Mouse (Mus musculus) limb, embryonic 15.5 days (tissue): ENCODE measurements at regions not wholly inside any gene's neighbourhood (a gene's known extent, or its start where the extent isn't known, plus 50 kb on each side); places are given as distances from the start of the nearest gene placed in this dataset.

Experiments used
- ATAC-seq: fragments of 200-750 bp; cut with Nextera tagmentation; 2 replicates; pipeline ENCODE4 v1.8.0; 2017; ENCODE audit warnings: low read depth, moderate TSS enrichment; ENCODE audit not compliant: insufficient number of reproducible peaks, low FRiP score, low TSS enrichment
- H3K27ac ChIP-seq: fragments of 300-500 bp; sonication (generic); 2 replicates; pipeline ENCODE4 v1.5.1; 2015; ENCODE audit warnings: moderate library complexity, mild to moderate bottlenecking, inconsistent platforms
- H3K27me3 ChIP-seq: fragments of 300-500 bp; sonication (generic); 2 replicates; pipeline ENCODE4 v1.6.1; 2015; ENCODE audit warnings: inconsistent platforms
- H3K36me3 ChIP-seq: fragments of 300-500 bp; sonication (generic); 2 replicates; pipeline ENCODE4 v1.6.1; 2015; ENCODE audit warnings: inconsistent platforms
- H3K4me1 ChIP-seq: fragments of 300-500 bp; sonication (generic); 2 replicates; pipeline ENCODE4 v1.6.1; 2015; ENCODE audit warnings: inconsistent platforms
- H3K4me2 ChIP-seq: fragments of 300-500 bp; sonication (generic); 2 replicates; pipeline ENCODE4 v1.6.1; 2015; ENCODE audit warnings: mild to moderate bottlenecking, inconsistent platforms
- H3K4me3 ChIP-seq: fragments of 300-500 bp; sonication (generic); 2 replicates; pipeline ENCODE4 v1.5.1; 2015; ENCODE audit warnings: mild to moderate bottlenecking, inconsistent platforms
- H3K9ac ChIP-seq: fragments of 300-500 bp; sonication (generic); 2 replicates; pipeline ENCODE4 v1.6.1; 2015; ENCODE audit warnings: inconsistent platforms
- H3K9me3 ChIP-seq: fragments of 300-500 bp; sonication (generic); 2 replicates; pipeline ENCODE4 v1.6.1; 2016; ENCODE audit warnings: inconsistent platforms
- WGBS: fragments of 180-500 bp; shearing (Covaris S2); methylation state at CpG from one replicate; pipeline ENCODE4 v1.1.7; 2015; 5-methylcytosine and 5-hydroxymethylcytosine counted together

GRCm38 (mm10) chr10:44627431-44627830 is 99.1 kb upstream of the Prdm1 start:
- no peaks in the 10 kb centered on the region for H3K27me3 ChIP-seq
- H3K9ac ChIP-seq = no peak overlapping the region

GRCm38 (mm10) chr10:44625521-44625920 is 97.2 kb upstream of the Prdm1 start:
- Histone ChIP-seq H3K9ac (no peak overlapping the region), H3K27ac (no peak overlapping the region), H3K9me3 (no peaks in the 10 kb centered on the region), H3K4me2 (no peak overlapping the region), H3K27me3 (no peaks in the 10 kb centered on the region), H3K4me3 (no peak overlapping the region), H3K36me3 (no peaks in the 10 kb centered on the region), H3K4me1 (0 out of 2 replicates have a peak, but pooled peaks cover under 1% of the 10 kb centered on the region)
- 51% methylated on average over 4 of the region's 4 CpGs for WGBS
- no peak for ATAC-seq

More at GRCm38 (mm10) chr10:44627431-44627830, 99.1 kb upstream of the Prdm1 start:
- Histone ChIP-seq H3K4me1 (peaks cover 4% of the 10 kb centered on the region; the same call in 1 of the 2 replicates), H3K27ac (no peak overlapping the region), H3K4me3 (no peak overlapping the region), H3K9me3 (no peaks in the 10 kb centered on the region), H3K4me2 (no peak overlapping the region), H3K36me3 (no peaks in the 10 kb centered on the region)
- WGBS = 85% methylated on average over 3 of the region's 3 CpGs
- no peak for ATAC-seq

DNA sequence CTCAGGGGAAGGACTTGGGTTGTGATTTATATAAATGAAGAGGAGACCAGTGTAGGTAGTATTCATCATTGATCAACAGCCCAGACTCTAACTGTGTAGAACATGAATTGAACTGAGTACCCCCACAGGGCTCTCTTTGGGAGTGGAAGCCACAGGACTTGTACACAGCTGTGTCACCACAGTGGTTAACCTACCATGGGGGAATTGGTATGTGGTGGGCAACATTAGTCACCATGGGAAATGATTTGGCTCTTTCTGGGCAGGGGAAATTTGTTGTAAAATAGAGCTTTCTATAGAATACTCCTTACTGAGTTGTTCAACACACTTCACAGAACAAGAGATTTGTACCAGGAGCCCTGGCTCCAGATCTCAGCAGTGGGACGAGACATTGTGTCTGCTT is 87.3 kb upstream of the Prdm1 start:
- H3K4me3 ChIP-seq = no peak overlapping the region
- no peak for ATAC-seq
- WGBS = 83% methylated on average over 1 of the region's 1 CpGs
- no peak overlapping the region for H3K9ac ChIP-seq
- no peaks in the 10 kb centered on the region for H3K9me3 ChIP-seq
- H3K4me2 ChIP-seq = no peak overlapping the region
- H3K27ac ChIP-seq = no peak overlapping the region
- no peaks in the 10 kb centered on the region for H3K27me3 ChIP-seq
- no peaks in the 10 kb centered on the region for H3K4me1 ChIP-seq
- H3K36me3 ChIP-seq = no peaks in the 10 kb centered on the region

DNA sequence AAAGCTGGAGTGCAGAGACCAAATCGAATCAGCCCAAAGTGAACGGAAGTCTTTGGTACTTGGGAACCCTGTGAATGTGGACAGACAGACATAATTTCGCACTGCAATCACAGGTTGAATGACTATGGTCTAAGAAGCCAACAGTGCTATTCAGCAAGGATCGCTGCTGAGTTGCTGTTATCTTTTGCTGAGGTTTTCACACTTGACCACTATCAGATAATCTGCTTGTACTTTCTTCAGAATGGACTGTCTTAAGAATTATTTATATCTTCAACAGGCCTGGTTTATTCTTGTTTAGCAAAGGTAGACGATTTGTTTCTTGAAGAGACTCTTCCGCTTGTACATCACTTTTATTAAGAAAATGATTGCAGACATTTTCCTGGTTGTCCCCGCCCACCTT is 84.3 kb upstream of the Prdm1 start:
- 95% methylated on average over 7 of the region's 7 CpGs for WGBS
- 0 out of 2 replicates have a peak, but pooled peaks cover 1% of the 10 kb centered on the region for H3K4me1 ChIP-seq
- no peak for ATAC-seq

GRCm38 (mm10) chr10:44611399-44611798 is 83.1 kb upstream of the Prdm1 start:
- ATAC-seq = no peak
- 0 out of 2 replicates have a peak, but pooled peaks cover 2% of the 10 kb centered on the region for H3K4me1 ChIP-seq

More for the DNA sequence above, 84.3 kb upstream of the Prdm1 start:
- H3K27me3 ChIP-seq = no peaks in the 10 kb centered on the region
- no peak overlapping the region for H3K27ac ChIP-seq
- no peak overlapping the region for H3K9ac ChIP-seq
- no peak overlapping the region for H3K4me3 ChIP-seq
- no peaks in the 10 kb centered on the region for H3K9me3 ChIP-seq
- H3K4me2 ChIP-seq = no peak overlapping the region
- H3K36me3 ChIP-seq = no peaks in the 10 kb centered on the region

DNA sequence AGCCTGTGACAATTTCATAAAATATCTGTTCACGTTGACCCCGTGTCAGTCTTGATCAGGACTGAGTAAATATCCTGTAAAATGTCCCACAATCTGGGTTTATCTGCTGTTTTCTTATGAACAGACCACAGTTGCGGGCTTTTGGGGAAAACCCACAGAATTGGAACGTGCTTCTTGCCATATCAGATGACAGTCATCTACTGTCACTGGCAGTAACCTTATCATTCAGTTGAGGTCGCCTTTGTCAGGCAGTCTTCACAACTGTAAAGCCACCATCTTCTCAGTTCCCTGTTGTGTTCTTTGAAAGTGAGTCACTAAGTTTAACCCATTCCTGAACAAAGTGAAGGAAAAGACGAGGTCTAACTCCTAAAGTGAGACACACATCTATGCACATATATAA is 80.9 kb upstream of the Prdm1 start:
- ATAC-seq = no peak
- Histone ChIP-seq H3K27ac (no peak overlapping the region), H3K9ac (no peak overlapping the region), H3K4me2 (no peak overlapping the region), H3K4me1 (0 out of 2 replicates have a peak, but pooled peaks cover 2% of the 10 kb centered on the region), H3K4me3 (no peak overlapping the region), H3K27me3 (no peaks in the 10 kb centered on the region), H3K36me3 (no peaks in the 10 kb centered on the region), H3K9me3 (no peaks in the 10 kb centered on the region)
- WGBS = 81% methylated on average over 6 of the region's 6 CpGs

More at GRCm38 (mm10) chr10:44611399-44611798, 83.1 kb upstream of the Prdm1 start:
- H3K27ac ChIP-seq = no peak overlapping the region
- no peak overlapping the region for H3K4me2 ChIP-seq
- no peak overlapping the region for H3K9ac ChIP-seq
- H3K36me3 ChIP-seq = no peaks in the 10 kb centered on the region
- H3K9me3 ChIP-seq = no peaks in the 10 kb centered on the region
- no peak overlapping the region for H3K4me3 ChIP-seq
- 66% methylated on average over 5 of the region's 5 CpGs for WGBS
- H3K27me3 ChIP-seq = no peaks in the 10 kb centered on the region

DNA sequence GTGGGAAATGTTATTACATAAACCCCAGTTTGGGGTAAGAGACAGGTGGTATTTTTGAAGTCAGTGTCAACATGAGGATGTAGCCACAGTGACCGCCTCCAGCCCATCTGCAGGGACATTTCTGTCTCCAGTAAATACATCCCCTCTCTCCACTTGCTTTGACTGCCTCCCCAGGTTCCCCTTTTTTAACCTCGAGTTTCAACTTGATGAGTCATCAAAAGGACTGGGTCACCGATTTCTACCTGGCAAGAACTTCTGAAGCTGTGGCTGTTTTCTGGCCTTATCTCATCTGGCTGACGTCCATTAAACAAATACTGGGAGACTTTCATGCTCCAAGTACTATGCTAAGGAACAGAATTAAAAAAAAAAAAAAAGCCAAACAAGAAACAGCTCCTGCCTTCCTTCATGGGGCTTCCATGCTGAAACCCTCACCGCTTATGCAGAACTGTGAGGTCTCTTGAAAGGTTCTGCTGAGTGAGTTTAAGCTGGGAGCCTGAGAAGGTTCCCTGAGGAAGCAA is 79.1 kb upstream of the Prdm1 start:
- Histone ChIP-seq H3K4me3 (no peak overlapping the region), H3K36me3 (no peaks in the 10 kb centered on the region), H3K27ac (no peak overlapping the region), H3K27me3 (no peaks in the 10 kb centered on the region), H3K9ac (no peak overlapping the region), H3K4me1 (0 out of 2 replicates have a peak, but pooled peaks cover 2% of the 10 kb centered on the region), H3K9me3 (no peaks in the 10 kb centered on the region), H3K4me2 (no peak overlapping the region)
- no peak for ATAC-seq
- WGBS = 44% methylated on average over 5 of the region's 5 CpGs

GRCm38 (mm10) chr10:44604512-44604911 is 76.2 kb upstream of the Prdm1 start:
- H3K27ac ChIP-seq = no peak overlapping the region
- no peak overlapping the region for H3K4me2 ChIP-seq
- H3K9me3 ChIP-seq = no peaks in the 10 kb centered on the region
- H3K9ac ChIP-seq = no peak overlapping the region
- H3K36me3 ChIP-seq = no peaks in the 10 kb centered on the region
- no peak for ATAC-seq
- H3K4me1 ChIP-seq = peaks cover 7% of the 10 kb centered on the region; the same call in 1 of the 2 replicates
- H3K4me3 ChIP-seq = no peak overlapping the region
- WGBS = 78% methylated on average over 11 of the region's 11 CpGs
- no peaks in the 10 kb centered on the region for H3K27me3 ChIP-seq

DNA sequence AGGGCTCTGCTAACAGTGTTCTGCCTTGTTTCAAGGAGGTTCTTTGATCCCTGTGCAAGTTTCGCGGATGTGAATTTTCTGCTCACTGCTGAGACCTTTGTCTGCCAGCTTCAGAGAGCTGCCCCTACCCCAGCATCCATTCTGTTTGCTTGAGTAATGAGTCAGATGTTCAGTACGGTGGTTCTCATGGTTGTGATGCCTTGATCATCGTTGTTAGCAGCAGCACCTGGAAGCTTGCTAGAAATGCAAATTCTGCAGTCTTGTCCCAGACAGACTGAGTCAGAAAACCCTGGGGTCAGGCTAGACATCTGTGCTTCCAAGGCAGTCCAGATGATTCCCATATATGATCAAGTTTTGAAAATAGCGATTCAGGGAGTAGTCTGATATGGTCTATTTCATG is 75.2 kb upstream of the Prdm1 start:
- no peak for ATAC-seq
- Histone ChIP-seq H3K27me3 (no peaks in the 10 kb centered on the region), H3K9me3 (no peaks in the 10 kb centered on the region), H3K27ac (no peak overlapping the region), H3K9ac (no peak overlapping the region), H3K4me3 (no peak overlapping the region), H3K4me2 (no peak overlapping the region), H3K36me3 (no peaks in the 10 kb centered on the region), H3K4me1 (peaks cover 11% of the 10 kb centered on the region)
- 82% methylated on average over 5 of the region's 5 CpGs for WGBS

DNA sequence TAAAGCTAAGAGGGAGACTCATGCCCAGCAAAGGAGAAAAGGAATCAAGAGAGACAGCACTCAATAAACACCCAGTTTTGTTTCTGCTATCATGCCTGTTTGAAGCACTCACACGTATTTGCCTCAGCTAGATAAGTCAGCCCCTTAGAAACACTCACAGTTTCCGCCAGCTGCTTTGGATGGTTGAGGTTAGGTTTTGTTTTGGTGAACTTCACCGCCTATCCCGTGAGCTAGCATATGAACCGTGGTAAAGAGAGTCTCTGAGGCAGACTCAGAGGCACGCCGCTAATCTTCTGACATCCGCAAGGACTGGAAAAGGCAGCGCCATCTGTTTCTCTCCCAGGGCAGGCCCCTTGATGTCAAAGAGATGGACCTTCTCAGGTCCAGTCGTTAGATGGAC is 73.2 kb upstream of the Prdm1 start:
- WGBS = 52% methylated on average over 10 of the region's 10 CpGs
- Histone ChIP-seq H3K4me3 (no peak overlapping the region), H3K9ac (no peak overlapping the region), H3K27me3 (no peaks in the 10 kb centered on the region), H3K27ac (no peak overlapping the region), H3K36me3 (no peaks in the 10 kb centered on the region), H3K9me3 (no peaks in the 10 kb centered on the region), H3K4me1 (peaks cover 9% of the 10 kb centered on the region), H3K4me2 (no peak overlapping the region)
- ATAC-seq = no peak

DNA sequence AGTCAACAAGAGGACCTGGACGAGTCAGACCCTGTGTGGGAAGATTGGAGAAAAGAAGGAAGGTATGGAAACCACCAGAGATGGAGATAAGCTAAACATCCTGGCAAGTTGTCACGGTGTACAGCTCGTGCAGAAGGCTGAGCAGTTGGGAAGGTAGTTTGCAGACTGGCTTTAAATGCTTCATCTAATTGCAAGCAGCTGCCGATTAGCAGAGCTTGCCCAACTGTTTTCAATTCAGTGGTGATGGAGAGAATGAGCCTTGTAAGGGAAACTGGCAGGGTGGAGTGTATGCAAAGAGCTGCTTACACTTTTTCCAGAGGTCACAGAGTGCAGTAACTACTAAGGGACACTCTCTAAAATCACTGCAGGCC is 71.6 kb upstream of the Prdm1 start:
- Histone ChIP-seq H3K27ac (no peak overlapping the region), H3K9me3 (no peaks in the 10 kb centered on the region), H3K4me2 (no peak overlapping the region), H3K27me3 (no peaks in the 10 kb centered on the region), H3K36me3 (no peaks in the 10 kb centered on the region), H3K4me1 (peaks cover 9% of the 10 kb centered on the region), H3K9ac (no peak overlapping the region), H3K4me3 (no peak overlapping the region)
- ATAC-seq = no peak
- WGBS = 23% methylated on average over 4 of the region's 4 CpGs

DNA sequence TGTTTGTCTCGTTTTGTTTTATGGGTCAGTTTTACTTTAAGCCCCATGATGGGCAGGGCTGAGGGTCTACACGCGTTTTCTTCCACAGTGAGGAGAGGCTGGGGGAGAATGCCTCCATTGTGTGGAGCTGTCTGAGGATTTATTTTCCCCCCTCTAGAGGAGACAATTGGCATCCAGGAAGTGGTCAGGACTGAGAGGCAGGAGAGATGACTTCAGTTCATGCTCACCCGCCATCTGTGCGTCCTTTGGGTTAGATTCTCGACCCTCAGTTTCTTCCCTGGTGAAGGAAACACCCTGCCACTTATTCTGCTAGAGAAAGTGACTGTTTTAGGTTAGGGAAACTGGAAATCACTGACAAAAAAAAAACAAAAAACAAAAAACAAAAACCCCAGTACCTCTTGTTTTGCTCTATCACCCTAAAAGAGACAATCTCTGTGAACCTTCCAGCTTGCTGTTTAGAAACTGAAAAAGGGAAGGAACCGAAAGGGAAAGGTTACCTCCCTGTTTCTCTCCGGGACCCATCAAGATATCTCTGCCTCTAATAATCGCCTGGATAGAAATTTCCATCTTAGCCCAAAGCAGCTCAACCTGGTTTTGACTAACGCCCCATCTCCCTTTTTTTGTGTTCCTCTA is 71.1 kb upstream of the Prdm1 start:
- WGBS = 41% methylated on average over 10 of the region's 10 CpGs
- no peaks in the 10 kb centered on the region for H3K27me3 ChIP-seq
- ATAC-seq = no peak
- no peak overlapping the region for H3K27ac ChIP-seq
- H3K4me1 ChIP-seq = peaks cover 9% of the 10 kb centered on the region
- no peaks in the 10 kb centered on the region for H3K36me3 ChIP-seq
- no peak overlapping the region for H3K9ac ChIP-seq
- no peak overlapping the region for H3K4me2 ChIP-seq
- H3K9me3 ChIP-seq = no peaks in the 10 kb centered on the region
- H3K4me3 ChIP-seq = no peak overlapping the region
